Mouse (Mus musculus) fibroblast of lung, adult 2 months (primary cell): ENCODE data around the gene Kbtbd13.

ENCODE experiments used
- DNase-seq: peaks from one replicate; pipeline ENCODE4 v3.0.0-alpha.2; 2011; ENCODE audit warnings: low read depth

Kbtbd13 gene

DNA sequence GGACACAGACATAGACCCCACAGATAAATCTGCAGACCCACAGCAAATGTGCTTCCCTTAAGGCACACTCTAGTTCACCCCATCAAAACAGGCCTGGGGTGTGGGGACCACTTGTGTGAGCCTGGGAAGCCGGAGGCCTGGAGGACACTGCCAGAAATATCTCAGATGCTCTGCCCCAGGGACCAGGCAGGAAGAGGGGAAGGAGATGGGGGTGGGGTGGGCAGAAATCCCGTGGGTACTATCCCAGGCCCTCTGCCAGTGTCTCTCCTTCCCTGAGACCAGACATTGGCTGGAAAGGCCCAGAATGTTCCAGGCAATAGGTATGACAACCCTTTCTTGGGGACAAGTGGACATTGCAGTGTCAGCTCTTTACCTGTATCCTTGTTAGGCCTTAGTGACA, 2.2 kb upstream of the Kbtbd13 start:
- DNase-seq, result no peak

DNA sequence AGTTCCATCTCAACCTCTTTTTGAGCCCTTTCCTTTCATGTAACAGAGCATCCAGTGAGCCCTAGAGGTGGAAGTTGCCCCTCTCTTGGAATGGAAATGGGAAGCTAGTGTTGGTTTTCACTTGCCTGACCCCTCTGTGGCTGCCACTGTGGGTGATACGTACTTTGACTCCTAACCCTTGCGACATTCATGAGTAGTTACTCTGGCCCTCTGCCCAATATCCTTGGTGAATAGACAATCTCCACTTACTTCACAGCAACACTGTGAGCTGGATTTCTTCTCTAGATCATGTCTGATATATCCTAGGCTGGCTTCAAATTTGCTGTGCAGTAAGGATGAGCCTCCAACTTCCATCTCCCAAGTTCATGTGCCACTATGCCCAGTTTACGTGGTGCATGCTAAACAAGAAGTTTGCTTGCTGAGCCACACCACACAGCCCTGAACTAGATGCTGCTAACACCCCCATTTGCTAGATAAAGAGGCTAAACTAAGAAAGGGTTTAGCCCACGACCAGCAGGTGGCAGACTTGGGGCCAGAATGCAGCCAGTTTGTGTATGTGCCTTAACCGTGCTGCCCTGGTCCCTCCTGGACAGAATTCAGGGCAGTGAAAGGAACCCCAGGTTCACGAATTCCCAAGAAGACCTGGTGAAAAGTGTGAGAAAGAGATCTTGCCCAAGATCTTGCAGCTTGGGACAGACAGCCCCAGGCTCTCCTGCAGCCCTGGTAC, 1.3 kb upstream of the Kbtbd13 start:
- no peak for DNase-seq

DNA sequence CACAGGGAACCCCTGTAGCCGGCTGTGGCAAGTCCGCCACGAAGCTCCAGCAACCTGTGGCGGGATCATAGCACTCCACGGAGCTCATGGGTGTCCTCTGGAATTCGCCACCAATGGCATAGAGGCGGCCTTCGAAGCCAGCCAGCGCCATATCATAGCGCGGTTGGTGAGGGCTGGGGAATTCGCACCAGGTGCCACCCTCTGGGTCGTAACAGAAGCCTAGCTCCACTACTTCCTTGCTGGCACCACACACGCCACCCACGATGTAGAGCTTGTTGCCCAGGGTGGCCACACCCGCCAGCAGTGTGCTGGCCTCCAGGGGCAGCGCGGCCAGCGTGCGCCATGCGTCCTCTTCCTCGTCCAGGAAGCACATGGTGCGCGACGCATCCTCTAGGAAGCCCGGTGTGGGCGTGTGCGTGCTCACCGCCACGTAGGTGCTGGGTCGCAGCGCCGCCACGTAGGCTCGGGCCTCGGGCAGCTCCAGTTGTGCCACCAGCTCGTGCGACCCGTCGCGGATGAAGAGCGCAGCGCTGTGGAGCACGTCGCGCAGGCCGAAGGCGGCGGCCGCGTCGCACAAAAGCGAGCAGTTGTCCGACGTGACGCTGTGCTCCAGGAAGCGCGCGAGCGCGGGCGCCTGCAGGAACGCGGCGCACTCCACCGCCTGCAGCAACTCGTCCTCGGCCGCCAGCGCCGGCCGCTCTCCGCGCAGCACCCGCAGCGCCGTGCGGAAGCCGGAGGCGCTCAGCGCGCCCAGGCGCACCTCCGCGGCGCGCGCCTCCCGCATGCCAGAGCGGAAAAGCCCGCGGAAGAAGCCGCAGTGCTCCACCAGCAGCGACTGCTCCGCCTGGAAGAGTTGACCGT, 470 bp downstream of the Kbtbd13 start:
- DNase-seq, result no peak

DNA sequence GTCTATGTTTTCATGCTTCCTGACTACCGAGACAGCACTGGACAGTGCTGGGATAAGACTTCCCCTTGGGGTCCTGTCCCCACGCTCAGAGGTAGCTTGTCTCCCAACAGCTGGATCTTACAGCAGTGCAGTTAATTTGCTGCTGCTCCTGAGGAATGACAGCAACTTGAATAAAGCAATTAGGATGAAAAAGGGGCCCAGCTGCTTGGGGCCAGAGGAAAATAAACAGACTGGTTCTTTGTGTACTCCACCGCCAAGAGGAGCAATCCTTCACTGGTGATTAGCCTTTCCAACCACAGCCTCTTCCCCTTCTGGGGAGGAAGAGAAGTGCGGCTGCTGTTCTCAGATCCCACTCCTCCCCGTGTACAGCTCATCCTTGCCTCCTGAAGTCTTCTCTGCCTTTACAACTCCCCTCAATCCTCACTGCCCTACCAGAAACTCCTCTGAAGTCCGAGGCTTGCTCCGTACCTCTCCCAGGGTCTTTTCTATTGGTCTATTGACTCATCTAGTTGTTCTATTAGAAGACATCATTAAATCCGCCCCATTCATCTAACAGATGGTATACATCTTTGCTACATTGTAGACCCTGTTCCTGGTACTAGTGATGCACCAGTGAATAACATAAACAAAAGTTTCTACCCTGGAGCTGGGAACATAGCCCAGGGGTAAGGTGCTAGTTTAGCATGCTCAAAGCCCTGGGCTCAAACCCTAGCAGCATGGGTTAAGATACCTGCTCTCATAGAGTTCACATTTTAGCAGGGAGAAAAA, 4.9 kb downstream of the Kbtbd13 start:
- DNase-seq, result no peak

DNA sequence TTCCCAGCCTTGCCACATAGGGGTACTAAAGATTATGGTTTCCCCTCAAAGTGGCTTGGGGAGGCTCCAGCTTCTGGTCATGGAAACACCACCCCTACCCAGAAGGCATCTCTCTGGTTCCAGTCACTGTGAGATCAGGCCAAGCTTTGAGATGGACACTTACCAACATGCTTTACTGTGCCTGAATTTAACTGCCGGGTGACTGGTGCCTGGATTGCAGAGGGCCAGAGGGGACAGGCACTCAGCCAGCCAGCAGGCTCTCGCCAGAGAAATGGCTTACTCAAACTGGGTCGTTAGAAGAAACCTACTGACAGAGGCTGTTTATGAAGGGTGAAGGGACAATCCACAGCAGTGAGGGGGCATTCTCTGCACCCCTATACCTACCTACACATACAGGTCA, 7.2 kb downstream of the Kbtbd13 start:
- DNase-seq, result no peak

DNA sequence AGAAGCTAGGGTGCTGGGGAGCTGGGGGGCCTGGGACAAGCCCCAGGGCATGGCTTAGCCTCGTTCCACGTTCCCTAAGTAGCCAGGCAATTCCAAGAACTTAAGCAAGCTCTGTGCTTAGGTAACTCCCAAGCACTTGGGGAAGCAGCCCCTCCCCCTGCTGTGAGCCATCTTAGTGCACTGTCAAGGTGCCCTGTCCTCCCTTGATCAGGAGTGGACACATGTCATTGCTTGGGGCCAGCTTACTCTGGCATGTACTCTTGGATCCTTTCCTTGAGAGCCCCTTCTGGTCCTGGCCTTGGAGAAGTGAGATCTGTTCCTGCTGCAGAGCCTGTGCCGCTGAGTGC, 8.7 kb downstream of the Kbtbd13 start:
- no peak for DNase-seq

DNA sequence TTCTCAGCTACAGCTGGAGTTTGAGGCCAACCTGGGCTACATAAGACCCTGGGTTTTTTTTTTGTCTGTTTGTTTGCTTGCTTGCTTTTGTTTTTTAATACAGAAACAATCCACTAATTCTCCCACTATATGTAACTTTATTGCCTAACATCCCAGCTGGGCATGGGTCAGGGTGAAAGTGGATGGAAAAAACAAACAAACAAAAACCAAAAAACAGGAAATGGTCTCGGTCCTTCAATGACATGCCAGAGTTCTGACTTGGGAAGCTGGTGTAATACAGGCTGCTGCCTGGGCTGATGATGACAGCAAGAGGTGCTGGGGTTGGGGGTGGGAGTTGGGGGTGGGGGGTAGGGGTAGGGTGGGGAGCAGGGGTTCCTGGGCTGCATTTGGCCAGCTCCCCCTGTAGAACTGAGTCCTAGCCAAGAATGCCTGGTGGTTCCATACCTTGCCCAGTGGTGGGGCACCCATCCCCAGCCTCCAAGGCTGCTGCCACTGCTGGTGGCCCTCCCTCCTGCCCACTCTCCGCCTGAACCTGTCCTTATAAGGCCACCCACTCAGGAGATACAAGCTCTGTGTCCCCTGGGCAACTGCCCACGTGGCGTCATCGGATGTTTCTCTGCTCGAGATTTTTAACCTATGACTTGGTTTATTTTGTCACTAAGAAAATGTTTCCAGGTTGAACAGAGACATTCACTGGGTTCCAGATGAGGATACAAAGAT, 9.3 kb downstream of the Kbtbd13 start:
- no peak for DNase-seq

DNA sequence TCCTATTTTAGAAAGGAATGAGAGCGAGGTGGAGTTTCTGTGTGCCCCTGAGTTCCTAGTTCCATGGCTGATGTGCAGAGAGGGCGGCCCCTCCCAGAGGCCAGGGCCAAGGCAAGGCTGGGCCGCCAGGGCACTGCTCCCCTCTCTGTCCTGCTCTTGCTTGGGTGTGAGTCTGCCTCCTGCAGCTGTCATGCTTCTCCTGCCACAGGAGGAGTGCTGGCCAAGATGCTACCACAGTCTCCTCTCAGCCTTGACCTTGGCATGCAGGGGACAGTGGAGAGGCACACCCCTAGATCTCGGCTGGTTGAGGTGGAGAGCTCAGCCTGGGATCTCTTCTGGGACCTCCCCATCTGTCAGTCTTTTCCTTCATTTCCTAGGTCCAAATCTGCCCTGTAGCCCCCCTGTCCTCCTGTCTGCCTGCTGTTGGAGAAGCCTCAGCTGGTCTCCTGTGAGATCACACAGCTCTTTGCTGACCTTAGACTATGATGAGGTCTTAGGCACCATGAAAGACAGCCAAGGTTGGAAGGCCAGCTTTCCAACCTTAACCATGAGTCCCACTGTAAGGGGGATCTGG, 10.3 kb downstream of the Kbtbd13 start:
- no peak for DNase-seq

DNA sequence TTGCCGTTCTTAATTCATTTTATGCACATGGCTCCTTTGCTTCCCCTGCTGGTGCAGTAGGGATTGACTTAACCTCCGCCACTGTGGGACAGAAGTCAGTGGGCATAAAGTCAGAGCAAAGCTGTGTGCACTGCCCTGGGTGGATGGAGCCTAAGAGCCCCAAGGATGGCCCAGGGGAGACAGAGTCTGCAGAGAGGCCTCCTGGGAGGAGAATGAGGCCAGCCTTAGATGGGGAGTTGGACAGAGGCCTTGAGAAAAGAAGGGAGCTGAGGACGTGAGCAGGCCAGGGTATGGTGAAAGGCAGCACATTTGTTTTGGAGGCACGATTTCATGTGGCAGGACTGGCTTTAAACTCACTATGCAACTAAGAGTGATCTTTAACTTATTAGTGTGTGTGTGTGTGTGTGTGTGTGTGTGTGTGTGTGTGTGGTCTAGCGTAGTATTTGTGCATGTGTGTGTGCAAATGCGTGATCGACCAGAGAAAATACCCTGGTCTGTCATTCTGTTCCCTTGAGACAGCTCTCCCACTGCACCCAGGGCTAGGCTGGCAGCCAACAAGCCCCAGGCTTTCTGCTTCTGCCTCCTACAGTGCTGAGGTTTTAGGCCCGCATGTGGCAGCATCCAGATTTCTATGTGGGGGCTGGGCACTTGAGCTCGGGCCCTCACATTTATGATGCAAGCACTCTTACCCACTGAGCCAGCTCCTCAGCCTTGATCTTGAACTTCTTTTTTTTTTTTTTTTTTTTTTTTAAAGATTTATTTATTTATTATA, 16.1 kb downstream of the Kbtbd13 start:
- no peak for DNase-seq

DNA sequence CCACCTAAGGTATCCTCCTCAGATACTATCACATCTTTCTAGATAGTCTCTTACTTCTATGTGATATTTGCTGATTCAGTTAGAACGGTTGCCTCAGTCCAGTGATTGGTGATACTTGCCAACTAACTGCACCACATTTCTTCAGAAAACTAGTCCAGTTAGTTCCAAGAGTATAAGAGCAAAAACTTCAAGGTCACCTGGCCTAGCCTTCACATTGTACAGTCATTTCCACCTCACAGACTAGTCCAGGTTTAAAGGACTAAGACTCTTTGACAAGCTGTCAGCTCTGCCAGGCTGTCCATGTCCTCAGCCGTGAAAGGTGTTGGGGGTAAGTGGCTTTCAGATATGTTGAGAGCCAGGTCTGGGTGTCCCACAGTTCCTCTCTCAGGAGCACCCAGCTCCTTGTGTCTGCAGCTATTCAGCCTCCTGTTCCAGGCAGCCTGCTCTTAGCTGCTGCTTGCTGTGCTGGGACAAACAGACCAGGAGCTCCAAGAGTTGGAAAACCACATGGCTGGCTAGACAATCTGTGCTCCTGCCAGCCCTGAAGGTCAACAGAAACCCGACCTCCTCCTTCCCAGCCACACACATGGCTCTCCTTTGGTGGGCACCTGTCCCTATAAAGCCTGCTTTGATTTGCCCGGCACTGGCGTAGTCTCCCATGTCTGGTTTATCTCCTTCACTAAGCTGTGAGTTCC, 16.8 kb downstream of the Kbtbd13 start:
- DNase-seq, result no peak

DNA sequence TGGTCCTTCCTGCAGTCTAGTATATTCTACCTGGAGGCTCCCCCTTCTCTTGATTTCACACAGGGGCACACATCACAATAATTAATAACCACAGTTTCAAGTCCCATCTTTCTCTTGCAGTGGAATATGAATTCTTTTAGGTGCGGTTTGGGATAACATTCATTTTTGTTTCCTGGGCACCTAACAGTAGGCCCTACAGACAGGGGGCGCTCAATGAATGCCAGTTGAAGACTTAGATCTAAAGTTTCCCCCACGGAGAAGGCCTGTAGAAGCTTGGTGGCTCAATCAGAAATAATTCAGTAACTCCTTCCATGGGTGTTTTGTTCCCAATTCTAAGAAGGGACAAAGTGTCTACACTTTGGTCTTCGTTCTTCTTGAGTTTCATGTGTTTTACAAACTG, 19.0 kb downstream of the Kbtbd13 start:
- no peak for DNase-seq

DNA sequence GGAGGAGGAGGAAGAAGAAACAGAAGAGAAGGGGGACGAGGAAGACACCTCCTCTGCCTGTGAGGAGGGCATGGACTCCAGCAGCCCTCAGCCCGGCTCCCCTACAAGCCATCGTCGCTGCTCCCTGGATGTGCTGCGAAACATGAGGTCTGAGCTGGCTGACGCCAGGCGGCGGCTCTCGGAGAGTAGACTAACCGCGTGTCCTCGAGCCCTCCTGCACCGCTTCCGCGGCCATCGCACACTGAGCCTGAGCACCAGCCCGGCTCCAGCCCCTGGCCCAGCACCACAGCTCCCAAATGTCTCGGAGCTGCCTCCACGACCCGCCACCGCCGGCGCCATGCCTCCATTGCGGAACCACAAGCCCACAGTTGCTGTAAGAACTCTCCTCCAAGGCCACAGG, 19.7 kb downstream of the Kbtbd13 start:
- DNase-seq, result no peak

DNA sequence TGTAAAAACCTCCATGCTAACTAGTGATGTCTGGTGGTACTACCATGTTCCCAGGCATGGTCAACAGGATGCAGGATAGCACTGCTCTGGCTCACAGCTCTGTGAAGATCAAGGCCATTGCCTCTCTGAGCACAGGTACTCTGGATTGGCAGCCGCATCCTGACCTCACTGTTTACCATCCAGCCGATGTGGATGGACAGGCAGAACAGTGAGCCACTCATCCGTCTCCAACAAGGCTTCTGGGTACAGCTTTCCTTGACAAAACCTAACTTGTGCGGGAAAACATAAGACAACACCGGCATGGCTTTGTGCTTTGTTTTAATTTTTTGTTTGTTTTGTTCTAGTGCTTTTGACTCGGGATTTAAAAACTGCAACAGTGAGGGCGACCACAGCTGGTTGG, 25.7 kb downstream of the Kbtbd13 start:
- DNase-seq, result no peak

DNA sequence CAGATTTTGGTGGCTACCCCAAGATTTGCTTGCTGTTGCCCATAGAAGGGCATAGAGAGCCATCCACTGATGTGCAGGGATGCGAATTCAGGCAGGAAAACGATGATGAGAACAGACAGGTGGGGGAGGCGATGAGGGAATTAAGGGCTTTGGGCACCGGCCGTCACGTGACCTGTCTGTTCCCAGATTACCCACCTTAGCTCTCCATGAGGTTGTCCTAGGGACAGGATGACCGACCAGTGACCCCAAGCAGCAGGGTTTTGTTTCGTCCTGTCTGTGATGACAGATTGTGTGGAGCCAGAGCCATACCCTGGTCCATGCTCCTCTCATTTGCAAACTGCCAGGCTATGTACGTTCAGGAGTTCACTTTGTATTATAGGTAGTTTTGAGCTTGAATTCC, 27.8 kb downstream of the Kbtbd13 start:
- DNase-seq, result no peak

DNA sequence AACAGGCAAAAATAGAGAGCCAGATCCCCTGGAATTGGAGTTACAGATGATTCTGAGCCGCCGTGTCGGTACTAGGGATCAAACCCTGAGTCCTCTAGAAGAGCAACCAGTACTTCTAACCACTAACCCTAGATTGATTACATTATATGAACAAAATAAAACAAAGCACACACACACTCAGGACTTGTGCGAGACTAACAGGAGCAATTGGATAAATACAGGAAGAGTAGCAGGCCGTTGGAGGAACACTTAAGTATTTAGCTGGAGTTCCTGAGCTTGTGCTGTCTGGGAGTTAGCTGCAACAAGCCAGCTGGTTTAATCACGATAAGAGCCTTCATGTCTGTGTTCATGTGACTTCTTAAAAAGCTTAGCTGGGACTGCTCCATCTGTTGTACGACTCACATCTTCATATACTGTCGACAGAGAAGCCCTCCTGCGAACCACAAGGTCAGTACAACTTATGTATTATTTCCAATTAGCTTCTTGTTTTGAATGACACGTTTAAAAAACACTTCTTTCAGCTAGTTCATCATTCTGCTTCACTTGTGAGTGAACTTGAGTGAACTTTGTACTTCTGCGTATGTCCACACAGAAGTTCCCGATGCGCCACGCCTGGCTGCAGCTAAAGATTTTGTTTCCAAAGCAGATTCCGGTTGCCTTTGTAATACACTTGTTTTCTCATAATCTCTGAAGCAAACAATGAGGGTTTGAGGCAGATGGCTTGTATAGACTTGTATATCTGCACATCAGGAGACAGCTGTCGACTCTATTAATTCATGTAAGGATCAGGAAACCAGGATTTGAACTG, 30.6 kb downstream of the Kbtbd13 start, which contains the start of gene Ubap1l:
Ubap1l (plus strand) TSS at position 401 of the 808 bp plus-strand sequence.
- no peak for DNase-seq

DNA sequence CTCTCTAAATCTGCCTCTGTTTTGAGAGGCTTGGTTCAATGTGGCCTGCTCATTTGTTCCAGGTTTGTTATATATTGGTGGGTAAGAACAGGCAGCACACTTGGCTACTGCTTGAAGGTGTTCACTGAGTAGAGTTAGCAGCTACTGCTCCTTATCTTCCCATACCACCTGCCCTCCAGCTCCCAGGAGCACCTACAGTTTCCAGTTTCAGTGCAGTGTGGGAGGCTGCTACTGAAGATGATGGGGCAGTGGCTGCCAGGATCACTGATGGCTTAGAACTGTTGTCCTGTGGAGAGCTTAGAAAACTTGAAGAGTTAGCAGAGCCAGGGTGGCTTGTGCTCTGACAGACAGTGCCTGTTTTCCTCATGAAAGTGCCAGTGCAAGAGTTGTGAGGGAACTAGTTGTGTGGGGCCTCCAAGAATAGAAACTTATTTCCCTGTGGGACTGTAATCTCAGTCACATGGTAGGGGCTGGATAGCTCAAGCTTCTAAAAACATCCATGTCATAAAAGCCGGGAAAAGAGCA, 32.4 kb downstream of the Kbtbd13 start:
- no peak for DNase-seq

DNA sequence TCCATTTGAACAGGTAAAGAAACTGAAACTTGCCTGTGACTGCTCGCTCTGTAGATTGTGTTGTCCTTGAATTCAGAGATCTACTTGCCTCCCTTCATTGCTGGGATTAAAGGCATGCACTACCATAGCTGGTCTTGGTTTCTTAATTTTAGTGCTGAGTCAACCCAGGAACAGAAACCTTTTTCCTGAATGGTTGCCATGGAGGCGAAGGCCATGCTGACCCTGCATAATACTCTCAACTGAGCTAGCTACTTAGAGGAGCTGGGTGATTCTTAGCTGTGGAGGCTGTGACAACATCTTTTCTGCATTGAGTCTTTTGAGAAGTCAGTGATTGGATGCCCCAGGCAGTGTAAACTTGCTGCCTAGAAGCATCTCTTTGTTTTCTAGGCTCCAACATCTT, 34.5 kb downstream of the Kbtbd13 start:
- no peak for DNase-seq

DNA sequence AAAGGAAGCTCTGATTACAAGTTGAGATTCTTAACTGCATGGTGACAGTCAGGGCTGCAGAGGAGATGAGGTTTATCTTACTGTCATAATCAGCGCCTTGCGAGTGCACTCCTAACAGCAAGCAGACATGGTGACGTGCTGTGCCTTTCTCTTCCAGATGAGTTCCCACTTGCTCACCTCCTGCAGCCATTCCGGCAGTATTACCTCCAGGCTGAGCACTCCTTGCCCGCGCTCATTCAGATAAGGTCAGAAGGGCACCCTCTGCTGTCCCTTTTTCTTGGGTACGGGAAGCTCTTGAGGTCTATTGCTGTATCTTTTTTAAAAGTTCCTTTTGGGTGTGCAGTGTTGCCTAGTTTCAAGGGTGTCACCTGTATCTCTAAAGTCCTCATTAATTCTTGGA, 34.9 kb downstream of the Kbtbd13 start:
- no peak for DNase-seq

DNA sequence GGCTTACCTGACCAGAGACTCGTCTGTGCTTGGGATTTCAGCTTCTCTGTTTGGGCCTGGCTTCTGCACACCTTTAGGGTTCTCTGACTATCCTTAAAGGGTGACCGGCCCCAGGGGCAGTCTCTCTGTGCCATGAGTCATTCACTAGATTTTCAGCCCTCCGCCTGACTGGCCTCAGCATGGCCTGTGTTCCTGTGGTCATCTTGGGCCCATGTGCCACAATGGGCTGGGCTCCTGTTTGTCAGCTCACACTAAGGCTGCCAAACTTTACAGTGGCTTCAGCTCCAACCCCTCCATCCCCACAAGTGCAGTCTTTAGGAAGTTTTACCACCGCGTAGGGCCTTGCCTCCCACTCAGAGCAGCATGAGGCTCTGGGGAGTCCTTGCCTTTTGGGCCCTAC, 38.2 kb downstream of the Kbtbd13 start:
- no peak for DNase-seq
